Mouse (Mus musculus): ENCODE measurements at regions not wholly inside any gene's neighbourhood (a gene's known extent, or its start where the extent isn't known, plus 50 kb on each side); places are given as distances from the start of the nearest gene placed in this dataset.

GRCm38 (mm10) chr5:72245382-72245781, 77.4 kb upstream of the Commd8 start:
- no peak for ATAC-seq (ENCODE audit: low read depth)
- Histone ChIP-seq H3K9me3 (ENCODE audit: control insufficient read depth, low read length) (no peaks in the 10 kb centered on the region), H3K9ac (ENCODE audit: low read depth, low read length) (no peak overlapping the region), H3K4me1 (ENCODE audit: control insufficient read depth, insufficient read depth, low read length) (no peaks in the 10 kb centered on the region), H3K36me3 (ENCODE audit: control insufficient read depth, insufficient read depth, low read length) (peaks cover 8% of the 10 kb centered on the region), H3K27ac (replicated peaks; ENCODE audit: low read depth, low read length) (no peak overlapping the region), H3K4me2 (ENCODE audit: low read depth, low read length) (no peak overlapping the region), H3K4me3 (ENCODE audit: low read depth, low read length) (no peak overlapping the region), H3K27me3 (replicated peaks; ENCODE audit: control insufficient read depth, insufficient read depth, low read length) (no peaks in the 10 kb centered on the region)
- WGBS, result 85% methylated on average over 5 of the region's 5 CpGs
- no peak for DNase-seq (ENCODE audit: low spot score)

GRCm38 (mm10) chr5:72244134-72244533, 76.1 kb upstream of the Commd8 start:
- Histone ChIP-seq H3K9ac (ENCODE audit: low read depth, low read length) (no peak overlapping the region), H3K4me3 (ENCODE audit: low read depth, low read length) (no peak overlapping the region), H3K27ac (replicated peaks; ENCODE audit: low read depth, low read length) (no peak overlapping the region), H3K4me2 (ENCODE audit: low read depth, low read length) (no peak overlapping the region), H3K9me3 (ENCODE audit: control insufficient read depth, low read length) (no peaks in the 10 kb centered on the region), H3K36me3 (ENCODE audit: control insufficient read depth, insufficient read depth, low read length) (peaks cover 15% of the 10 kb centered on the region; the same call in 1 of the 2 replicates), H3K4me1 (ENCODE audit: control insufficient read depth, insufficient read depth, low read length) (no peaks in the 10 kb centered on the region), H3K27me3 (replicated peaks; ENCODE audit: control insufficient read depth, insufficient read depth, low read length) (no peaks in the 10 kb centered on the region)
- 74% methylated on average over 3 of the region's 3 CpGs for WGBS
- ATAC-seq (ENCODE audit: low read depth) (no peak), DNase-seq (ENCODE audit: low spot score) (peak; percentile 61)

- H3K27ac ChIP-seq (replicated peaks; ENCODE audit: low read depth, low read length), result no peak overlapping the region
- peaks cover 17% of the 10 kb centered on the region; the same call in 1 of the 2 replicates for H3K36me3 ChIP-seq (ENCODE audit: control insufficient read depth, insufficient read depth, low read length)
- H3K4me3 ChIP-seq (ENCODE audit: low read depth, low read length), result no peak overlapping the region
- no peak overlapping the region for H3K4me2 ChIP-seq (ENCODE audit: low read depth, low read length)
- no peak overlapping the region for H3K9ac ChIP-seq (ENCODE audit: low read depth, low read length)
- ATAC-seq (ENCODE audit: low read depth) (no peak), DNase-seq (ENCODE audit: low spot score) (no peak)
- no peaks in the 10 kb centered on the region for H3K4me1 ChIP-seq (ENCODE audit: control insufficient read depth, insufficient read depth, low read length)
- no peaks in the 10 kb centered on the region for H3K27me3 ChIP-seq (replicated peaks; ENCODE audit: control insufficient read depth, insufficient read depth, low read length)
- WGBS, result 78% methylated on average over 3 of the region's 3 CpGs
- no peaks in the 10 kb centered on the region for H3K9me3 ChIP-seq (ENCODE audit: control insufficient read depth, low read length)
Observed at GRCm38 (mm10) chr5:72242981-72243380, 75.0 kb upstream of the Commd8 start.

- Histone ChIP-seq H3K9ac (ENCODE audit: low read depth, low read length) (no peak overlapping the region), H3K4me2 (ENCODE audit: low read depth, low read length) (no peak overlapping the region), H3K27ac (replicated peaks; ENCODE audit: low read depth, low read length) (no peak overlapping the region), H3K4me1 (ENCODE audit: control insufficient read depth, insufficient read depth, low read length) (no peaks in the 10 kb centered on the region), H3K4me3 (ENCODE audit: low read depth, low read length) (no peak overlapping the region), H3K27me3 (replicated peaks; ENCODE audit: control insufficient read depth, insufficient read depth, low read length) (no peaks in the 10 kb centered on the region), H3K36me3 (ENCODE audit: control insufficient read depth, insufficient read depth, low read length) (peaks cover 17% of the 10 kb centered on the region; the same call in 1 of the 2 replicates), H3K9me3 (ENCODE audit: control insufficient read depth, low read length) (no peaks in the 10 kb centered on the region)
- DNase-seq (ENCODE audit: low spot score) (no peak), ATAC-seq (ENCODE audit: low read depth) (no peak)
- 88% methylated on average over 3 of the region's 3 CpGs for WGBS
Observed at GRCm38 (mm10) chr5:72241451-72241850, 73.5 kb upstream of the Commd8 start.

GRCm38 (mm10) chr5:72240271-72240670, 72.3 kb upstream of the Commd8 start:
- no peak for DNase-seq (ENCODE audit: low spot score)
- ATAC-seq (ENCODE audit: low read depth), result no peak
- H3K4me2 ChIP-seq (ENCODE audit: low read depth, low read length), result no peak overlapping the region
- no peaks in the 10 kb centered on the region for H3K4me1 ChIP-seq (ENCODE audit: control insufficient read depth, insufficient read depth, low read length)
- H3K9me3 ChIP-seq (ENCODE audit: control insufficient read depth, low read length), result no peaks in the 10 kb centered on the region
- H3K36me3 ChIP-seq (ENCODE audit: control insufficient read depth, insufficient read depth, low read length), result peaks cover 9% of the 10 kb centered on the region; the same call in 1 of the 2 replicates
- no peak overlapping the region for H3K9ac ChIP-seq (ENCODE audit: low read depth, low read length)
- 88% methylated on average over 7 of the region's 7 CpGs for WGBS
- no peak overlapping the region for H3K27ac ChIP-seq (replicated peaks; ENCODE audit: low read depth, low read length)
- no peak overlapping the region for H3K4me3 ChIP-seq (ENCODE audit: low read depth, low read length)
- no peaks in the 10 kb centered on the region for H3K27me3 ChIP-seq (replicated peaks; ENCODE audit: control insufficient read depth, insufficient read depth, low read length)

GRCm38 (mm10) chr5:72227002-72227401, 59.0 kb upstream of the Commd8 start:
- H3K9me3 ChIP-seq (ENCODE audit: control insufficient read depth, low read length), result no peaks in the 10 kb centered on the region
- no peaks in the 10 kb centered on the region for H3K27me3 ChIP-seq (replicated peaks; ENCODE audit: control insufficient read depth, insufficient read depth, low read length)
- H3K4me1 ChIP-seq (ENCODE audit: control insufficient read depth, insufficient read depth, low read length), result 0 out of 2 replicates have a peak, but pooled peaks cover 4% of the 10 kb centered on the region
- ATAC-seq (ENCODE audit: low read depth), result no peak
- H3K36me3 ChIP-seq (ENCODE audit: control insufficient read depth, insufficient read depth, low read length), result peaks cover 11% of the 10 kb centered on the region; the same call in 1 of the 2 replicates
- no peak overlapping the region for H3K4me3 ChIP-seq (ENCODE audit: low read depth, low read length)
- H3K27ac ChIP-seq (replicated peaks; ENCODE audit: low read depth, low read length), result no peak overlapping the region
- no peak overlapping the region for H3K9ac ChIP-seq (ENCODE audit: low read depth, low read length)
- no peak overlapping the region for H3K4me2 ChIP-seq (ENCODE audit: low read depth, low read length)
- WGBS, result 87% methylated on average over 5 of the region's 5 CpGs
- DNase-seq (ENCODE audit: low spot score), result no peak

- ATAC-seq (ENCODE audit: low read depth) (no peak), DNase-seq (ENCODE audit: low spot score) (no peak)
- Histone ChIP-seq H3K4me2 (ENCODE audit: low read depth, low read length) (no peak overlapping the region), H3K9ac (ENCODE audit: low read depth, low read length) (no peak overlapping the region), H3K4me3 (ENCODE audit: low read depth, low read length) (no peak overlapping the region), H3K4me1 (ENCODE audit: control insufficient read depth, insufficient read depth, low read length) (0 out of 2 replicates have a peak, but pooled peaks cover 4% of the 10 kb centered on the region), H3K27ac (replicated peaks; ENCODE audit: low read depth, low read length) (no peak overlapping the region), H3K27me3 (replicated peaks; ENCODE audit: control insufficient read depth, insufficient read depth, low read length) (no peaks in the 10 kb centered on the region), H3K36me3 (ENCODE audit: control insufficient read depth, insufficient read depth, low read length) (peaks cover 7% of the 10 kb centered on the region; the same call in 1 of the 2 replicates), H3K9me3 (ENCODE audit: control insufficient read depth, low read length) (no peaks in the 10 kb centered on the region)
- 76% methylated on average over 13 of the region's 13 CpGs for WGBS
Observed at GRCm38 (mm10) chr5:72225576-72226298, 57.7 kb upstream of the Commd8 start.

- Histone ChIP-seq H3K4me2 (ENCODE audit: low read depth, low read length) (no peak overlapping the region), H3K4me3 (ENCODE audit: low read depth, low read length) (no peak overlapping the region), H3K9me3 (ENCODE audit: control insufficient read depth, low read length) (no peaks in the 10 kb centered on the region), H3K36me3 (ENCODE audit: control insufficient read depth, insufficient read depth, low read length) (0 out of 2 replicates have a peak, but pooled peaks cover 5% of the 10 kb centered on the region), H3K27ac (replicated peaks; ENCODE audit: low read depth, low read length) (no peak overlapping the region), H3K4me1 (ENCODE audit: control insufficient read depth, insufficient read depth, low read length) (0 out of 2 replicates have a peak, but pooled peaks cover 4% of the 10 kb centered on the region), H3K27me3 (replicated peaks; ENCODE audit: control insufficient read depth, insufficient read depth, low read length) (no peaks in the 10 kb centered on the region), H3K9ac (ENCODE audit: low read depth, low read length) (no peak overlapping the region)
- 64% methylated on average over 7 of the region's 7 CpGs for WGBS
- no peak for ATAC-seq (ENCODE audit: low read depth)
- DNase-seq (ENCODE audit: low spot score), result no peak
Observed at GRCm38 (mm10) chr5:72225056-72225455, 57.1 kb upstream of the Commd8 start.

- no peak overlapping the region for H3K4me3 ChIP-seq (ENCODE audit: low read depth, low read length)
- no peaks in the 10 kb centered on the region for H3K27me3 ChIP-seq (replicated peaks; ENCODE audit: control insufficient read depth, insufficient read depth, low read length)
- H3K9me3 ChIP-seq (ENCODE audit: control insufficient read depth, low read length), result no peaks in the 10 kb centered on the region
- H3K27ac ChIP-seq (replicated peaks; ENCODE audit: low read depth, low read length), result no peak overlapping the region
- 40% methylated on average over 6 of the region's 6 CpGs for WGBS
- H3K9ac ChIP-seq (ENCODE audit: low read depth, low read length), result no peak overlapping the region
- H3K4me1 ChIP-seq (ENCODE audit: control insufficient read depth, insufficient read depth, low read length), result 0 out of 2 replicates have a peak, but pooled peaks cover 4% of the 10 kb centered on the region
- no peak for ATAC-seq (ENCODE audit: low read depth)
- DNase-seq (ENCODE audit: low spot score), result no peak
- no peak overlapping the region for H3K4me2 ChIP-seq (ENCODE audit: low read depth, low read length)
- 0 out of 2 replicates have a peak, but pooled peaks cover 5% of the 10 kb centered on the region for H3K36me3 ChIP-seq (ENCODE audit: control insufficient read depth, insufficient read depth, low read length)
Observed at GRCm38 (mm10) chr5:72224551-72224966, 56.6 kb upstream of the Commd8 start.

Data from embryonic facial prominence, embryonic 14.5 days (tissue).